Mouse (Mus musculus) limb, embryonic 13.5 days (tissue): ENCODE results near the gene Cavin4. TPM values are rescaled to one million over a fixed set of nuclear protein-coding genes. Genes with fewer than 3 reads are reported as not detected.
A peak's percentile ranks its signal among the peaks of the same experiment; 100 is the strongest.
"Not testable (repeated sequence)": the region's sequence is repeated elsewhere in the genome, so short reads cannot be mapped to it uniquely, and the experiment has no call there.

Experiments
- ATAC-seq: fragments of 200-750 bp; cut with Nextera tagmentation; 2 replicates; pipeline ENCODE4 v1.8.0; 2017; ENCODE audit warnings: low read depth, moderate number of reproducible peaks, moderate TSS enrichment; ENCODE audit not compliant: low FRiP score
- H3K27ac ChIP-seq: fragments of 300-500 bp; sonication (generic); 2 replicates; pipeline ENCODE4 v1.5.1; 2015; ENCODE audit warnings: inconsistent platforms, mild to moderate bottlenecking, moderate library complexity
- H3K27me3 ChIP-seq: fragments of 300-500 bp; sonication (generic); 2 replicates; pipeline ENCODE4 v1.6.1; 2015; ENCODE audit warnings: mild to moderate bottlenecking, inconsistent platforms
- H3K36me3 ChIP-seq: fragments of 300-500 bp; sonication (generic); 2 replicates; pipeline ENCODE4 v1.6.1; 2015; ENCODE audit warnings: inconsistent platforms, mild to moderate bottlenecking, moderate library complexity
- H3K4me1 ChIP-seq: fragments of 300-500 bp; sonication (generic); 2 replicates; pipeline ENCODE4 v1.6.1; 2015; ENCODE audit warnings: inconsistent platforms
- H3K4me2 ChIP-seq: fragments of 300-500 bp; sonication (generic); replicated peaks from 2 replicates; pipeline ENCODE4 v1.6.1; 2015; ENCODE audit warnings: inconsistent platforms, mild to moderate bottlenecking, moderate library complexity
- H3K4me3 ChIP-seq: fragments of 300-500 bp; sonication (generic); 2 replicates; pipeline ENCODE4 v1.5.1; 2015; ENCODE audit warnings: moderate library complexity, mild to moderate bottlenecking, inconsistent platforms
- H3K9ac ChIP-seq: fragments of 300-500 bp; sonication (generic); 2 replicates; pipeline ENCODE4 v1.6.1; 2015; ENCODE audit warnings: mild to moderate bottlenecking, inconsistent platforms
- H3K9me3 ChIP-seq: fragments of 300-500 bp; sonication (generic); 2 replicates; pipeline ENCODE4 v1.6.1; 2016; ENCODE audit warnings: inconsistent platforms
- WGBS: fragments of 180-500 bp; shearing (Covaris S2); methylation state at CpG from one replicate; pipeline ENCODE4 v1.1.7; 2015; 5-methylcytosine and 5-hydroxymethylcytosine counted together
- polyA plus RNA-seq: library from polyadenylated mRNA; unstranded; fragments of >200 nt; fragmentation: Nextera tagmentation; extraction: Ambion mirVana; gene quantifications from 2 replicates; pipeline ENCODE4 v1.2.1, GENCODE M21; 2015

Cavin4 gene
- polyA plus RNA-seq, 1 experiment from 2014 or later = 2.1 TPM

DNA sequence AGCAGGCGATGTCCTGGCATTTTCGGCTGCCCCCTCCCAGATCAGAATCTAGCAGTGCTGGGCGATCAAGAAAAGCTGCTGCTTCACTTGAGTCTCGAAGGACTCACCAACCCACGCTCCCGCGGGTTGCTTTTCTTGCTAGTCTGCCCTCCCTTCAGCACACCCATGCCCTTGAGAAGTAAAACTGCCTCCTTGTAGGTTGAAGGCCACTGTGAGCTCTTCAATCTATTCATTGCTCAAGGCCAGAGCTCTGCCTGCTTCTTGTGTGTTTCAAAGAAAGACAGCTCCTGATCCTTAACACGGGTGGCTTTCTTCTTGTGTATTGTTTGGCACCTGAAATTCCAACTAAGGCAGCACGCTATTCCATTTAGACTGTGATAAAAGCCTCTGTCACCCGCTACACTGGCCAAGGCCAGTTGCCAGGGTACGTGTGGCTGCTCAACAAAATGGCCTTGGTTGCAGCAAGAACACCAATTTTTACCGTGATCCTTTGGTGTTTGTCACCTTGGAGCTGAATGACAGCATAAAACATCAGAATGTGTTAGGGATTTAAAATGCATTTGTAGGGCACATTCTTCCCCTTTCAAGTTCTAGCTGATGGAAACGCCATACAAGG lies 13.4 kb downstream of the Cavin4 start:
- ATAC-seq = no peak
- H3K9ac ChIP-seq = no peak overlapping the region
- H3K4me3 ChIP-seq = no peak overlapping the region
- 0 out of 2 replicates have a peak, but pooled peaks cover 2% of the 10 kb centered on the region for H3K9me3 ChIP-seq
- H3K36me3 ChIP-seq = peaks cover 47% of the 10 kb centered on the region
- H3K4me2 ChIP-seq = no peak overlapping the region
- WGBS = 91% methylated on average over 13 of the region's 13 CpGs
- H3K4me1 ChIP-seq = no peaks in the 10 kb centered on the region
- H3K27ac ChIP-seq = no peak overlapping the region
- no peaks in the 10 kb centered on the region for H3K27me3 ChIP-seq

- H3K4me3 ChIP-seq = no peak overlapping the region
- no peak overlapping the region for H3K4me2 ChIP-seq
- 0 out of 2 replicates have a peak, but pooled peaks cover 2% of the 10 kb centered on the region for H3K9me3 ChIP-seq
- no peaks in the 10 kb centered on the region for H3K4me1 ChIP-seq
- no peak overlapping the region for H3K9ac ChIP-seq
- H3K27me3 ChIP-seq = no peaks in the 10 kb centered on the region
- H3K27ac ChIP-seq = no peak overlapping the region
- ATAC-seq = no peak
- WGBS = 90% methylated on average over 8 of the region's 8 CpGs
- H3K36me3 ChIP-seq = peaks cover 41% of the 10 kb centered on the region
These were observed 14.0 kb downstream of the Cavin4 start for GRCm38 (mm10) chr4:48677276-48677675.

DNA sequence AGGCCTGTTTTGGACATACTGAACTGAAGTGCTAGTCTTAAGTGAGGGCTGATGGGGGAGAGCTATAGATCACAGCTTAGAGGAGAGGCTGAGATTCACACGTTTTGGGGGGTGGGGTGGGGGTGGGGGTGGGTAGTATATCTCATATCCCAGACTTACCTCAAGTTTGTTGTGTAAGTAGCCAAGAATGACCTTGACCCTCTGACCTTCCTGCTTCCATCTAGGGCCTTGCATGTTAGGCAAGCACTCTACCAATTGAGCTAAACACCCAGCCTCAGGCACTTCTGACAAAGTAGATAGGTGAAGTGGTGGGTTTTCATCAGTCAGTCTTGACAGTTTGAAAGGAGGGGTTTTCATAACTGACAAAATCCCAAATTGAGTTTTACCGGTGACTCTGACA lies 14.5 kb downstream of the Cavin4 start:
- ATAC-seq = no peak
- 0 out of 2 replicates have a peak, but pooled peaks cover 2% of the 10 kb centered on the region for H3K9me3 ChIP-seq
- no peak overlapping the region for H3K27ac ChIP-seq
- H3K4me2 ChIP-seq = no peak overlapping the region
- no peak overlapping the region for H3K4me3 ChIP-seq
- 80% methylated on average over 2 of the region's 2 CpGs for WGBS
- H3K4me1 ChIP-seq = no peaks in the 10 kb centered on the region
- no peaks in the 10 kb centered on the region for H3K27me3 ChIP-seq
- H3K9ac ChIP-seq = no peak overlapping the region
- peaks cover 36% of the 10 kb centered on the region for H3K36me3 ChIP-seq

DNA sequence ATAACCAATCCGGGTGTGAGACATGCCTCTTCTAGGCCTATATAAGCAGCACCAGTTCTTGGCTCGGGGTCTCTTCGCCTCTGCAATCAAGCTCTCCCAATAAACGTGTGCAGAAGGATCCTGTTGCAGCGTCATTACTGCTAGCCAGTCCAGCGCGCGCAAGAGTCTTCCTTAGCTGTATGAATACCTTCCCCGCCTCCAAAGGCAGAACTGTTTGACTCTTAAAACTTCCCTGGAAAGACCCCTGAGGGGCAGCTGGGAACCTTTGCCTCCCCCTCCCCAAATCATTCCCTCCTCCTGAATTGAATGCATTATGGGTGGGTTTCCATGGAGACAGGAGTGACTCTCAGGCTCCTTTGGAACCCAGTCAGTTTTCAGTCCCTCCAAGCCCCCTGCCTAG lies 15.5 kb downstream of the Cavin4 start:
- H3K4me2 ChIP-seq = no peak overlapping the region
- ATAC-seq = no peak
- 90% methylated on average over 9 of the region's 9 CpGs for WGBS

GRCm38 (mm10) chr4:48679728-48680127 lies 16.4 kb downstream of the Cavin4 start:
- H3K9me3 ChIP-seq, H3K4me3 ChIP-seq, H3K27me3 ChIP-seq, H3K27ac ChIP-seq, H3K9ac ChIP-seq, H3K4me2 ChIP-seq, ATAC-seq, H3K4me1 ChIP-seq: not testable (repeated sequence)
- peaks cover 17% of the 10 kb centered on the region for H3K36me3 ChIP-seq
- 81% methylated on average over 4 of the region's 6 CpGs for WGBS

More for the DNA sequence above, 15.5 kb downstream of the Cavin4 start:
- no peak overlapping the region for H3K4me3 ChIP-seq
- H3K9me3 ChIP-seq = 0 out of 2 replicates have a peak, but pooled peaks cover 2% of the 10 kb centered on the region
- peaks cover 26% of the 10 kb centered on the region for H3K36me3 ChIP-seq
- H3K27ac ChIP-seq = no peak overlapping the region
- H3K4me1 ChIP-seq = no peaks in the 10 kb centered on the region
- no peak overlapping the region for H3K9ac ChIP-seq
- no peaks in the 10 kb centered on the region for H3K27me3 ChIP-seq

DNA sequence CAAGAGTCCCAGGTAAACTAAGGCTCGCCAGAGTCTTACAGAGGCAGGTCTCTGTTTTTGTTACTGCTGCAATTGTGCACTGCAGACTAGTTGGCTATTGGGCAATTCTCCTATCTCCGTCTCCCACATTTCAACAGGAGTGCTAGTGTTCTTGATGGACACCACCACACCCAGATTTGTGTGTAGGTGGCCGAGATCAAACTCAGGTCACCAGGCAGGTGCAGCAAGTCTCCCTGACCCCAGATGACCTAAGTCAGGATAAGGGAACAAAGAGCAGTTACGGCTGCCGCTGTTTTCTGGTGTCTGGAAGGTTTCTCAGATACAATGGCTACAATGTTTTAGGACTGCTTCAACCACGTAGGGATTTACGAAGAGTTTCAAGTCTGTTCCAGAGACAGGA lies 16.9 kb downstream of the Cavin4 start:
- Histone ChIP-seq H3K9me3 (0 out of 2 replicates have a peak, but pooled peaks cover 2% of the 10 kb centered on the region), H3K36me3 (peaks cover 12% of the 10 kb centered on the region), H3K27me3 (no peaks in the 10 kb centered on the region), H3K27ac (no peak overlapping the region), H3K4me2 (no peak overlapping the region), H3K4me3 (no peak overlapping the region), H3K9ac (no peak overlapping the region), H3K4me1 (no peaks in the 10 kb centered on the region)
- 68% methylated on average over 7 of the region's 7 CpGs for WGBS
- no peak for ATAC-seq

- Histone ChIP-seq H3K4me1 (no peaks in the 10 kb centered on the region), H3K9me3 (0 out of 2 replicates have a peak, but pooled peaks cover 2% of the 10 kb centered on the region), H3K36me3 (peaks cover 11% of the 10 kb centered on the region), H3K4me3 (no peak overlapping the region), H3K4me2 (peak overlapping the region; percentile 37), H3K27ac (no peak overlapping the region), H3K9ac (no peak overlapping the region), H3K27me3 (no peaks in the 10 kb centered on the region)
- ATAC-seq = peak; percentile 49; the same call in 1 of the 2 replicates
- 38% methylated on average over 10 of the region's 11 CpGs for WGBS
These were observed 17.5 kb downstream of the Cavin4 start for GRCm38 (mm10) chr4:48680648-48681343.

DNA sequence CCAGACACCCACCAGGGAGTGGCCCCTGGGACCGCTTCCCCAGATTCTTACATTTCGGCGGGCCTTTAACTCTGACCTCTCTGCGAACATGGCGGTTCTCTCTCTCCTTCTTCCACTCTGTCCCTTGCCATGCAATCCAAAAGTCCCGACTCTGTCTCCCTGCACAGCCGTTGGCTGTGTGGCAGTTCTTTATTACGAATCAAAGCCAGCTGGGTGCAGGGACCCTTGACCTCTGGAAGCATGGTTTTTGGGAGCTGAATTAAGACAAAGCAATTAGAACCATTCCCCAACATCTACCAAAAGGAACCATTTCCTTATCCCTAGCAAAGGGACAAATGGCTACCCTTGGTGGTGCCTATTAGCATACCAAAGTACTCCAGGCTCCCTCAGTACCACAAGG lies 19.8 kb downstream of the Cavin4 start:
- 72% methylated on average over 8 of the region's 8 CpGs for WGBS
- Histone ChIP-seq H3K27ac (no peak overlapping the region), H3K36me3 (no peaks in the 10 kb centered on the region)

GRCm38 (mm10) chr4:48683633-48684209 lies 20.4 kb downstream of the Cavin4 start:
- not testable (repeated sequence) for H3K4me3 ChIP-seq, ATAC-seq
- 95% methylated on average over 21 of the region's 21 CpGs for WGBS

More for the DNA sequence above, 19.8 kb downstream of the Cavin4 start:
- H3K4me3 ChIP-seq = no peak overlapping the region
- no peaks in the 10 kb centered on the region for H3K9me3 ChIP-seq
- H3K4me1 ChIP-seq = 0 out of 2 replicates have a peak, but pooled peaks cover 2% of the 10 kb centered on the region
- H3K9ac ChIP-seq = no peak overlapping the region
- no peak for ATAC-seq
- H3K4me2 ChIP-seq = no peak overlapping the region
- no peaks in the 10 kb centered on the region for H3K27me3 ChIP-seq

GRCm38 (mm10) chr4:48684593-48685187 lies 21.4 kb downstream of the Cavin4 start:
- no peak overlapping the region for H3K4me3 ChIP-seq
- no peaks in the 10 kb centered on the region for H3K36me3 ChIP-seq
- no peak overlapping the region for H3K9ac ChIP-seq
- no peak for ATAC-seq
- no peak overlapping the region for H3K27ac ChIP-seq
- no peak overlapping the region for H3K4me2 ChIP-seq
- no peaks in the 10 kb centered on the region for H3K27me3 ChIP-seq
- WGBS = 78% methylated on average over 7 of the region's 7 CpGs
- H3K4me1 ChIP-seq = 0 out of 2 replicates have a peak, but pooled peaks cover 6% of the 10 kb centered on the region
- H3K9me3 ChIP-seq = no peaks in the 10 kb centered on the region

More at GRCm38 (mm10) chr4:48683633-48684209, 20.4 kb downstream of the Cavin4 start:
- H3K4me1 ChIP-seq, H3K4me2 ChIP-seq, H3K9ac ChIP-seq, H3K27me3 ChIP-seq, H3K27ac ChIP-seq, H3K9me3 ChIP-seq, H3K36me3 ChIP-seq: not testable (repeated sequence)

DNA sequence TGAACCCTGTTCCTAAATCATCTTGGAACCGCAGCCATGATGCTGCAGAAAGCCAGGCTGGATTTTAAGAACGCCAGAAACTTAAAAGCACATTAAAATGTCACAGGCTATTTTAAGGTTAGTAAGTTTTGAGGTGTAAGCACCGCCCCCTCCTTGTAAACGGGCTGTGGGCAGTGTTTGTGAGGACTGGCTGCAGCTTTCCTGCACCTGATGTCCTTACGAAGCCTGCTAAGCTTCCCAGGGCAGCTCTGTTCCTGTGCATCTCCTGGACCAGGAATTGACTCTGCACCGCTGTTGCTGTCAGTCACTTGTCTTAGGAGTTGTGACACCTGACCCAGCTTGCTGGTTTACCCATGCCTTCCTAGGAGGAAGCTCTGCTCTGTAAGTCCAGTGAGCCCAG lies 24.8 kb downstream of the Cavin4 start:
- no peak overlapping the region for H3K27ac ChIP-seq
- H3K4me2 ChIP-seq = no peak overlapping the region
- H3K27me3 ChIP-seq = no peaks in the 10 kb centered on the region
- no peak overlapping the region for H3K9ac ChIP-seq
- ATAC-seq = no peak
- H3K4me1 ChIP-seq = 0 out of 2 replicates have a peak, but pooled peaks cover 6% of the 10 kb centered on the region
- H3K9me3 ChIP-seq = no peaks in the 10 kb centered on the region
- 33% methylated on average over 6 of the region's 6 CpGs for WGBS
- no peak overlapping the region for H3K4me3 ChIP-seq
- H3K36me3 ChIP-seq = no peaks in the 10 kb centered on the region

DNA sequence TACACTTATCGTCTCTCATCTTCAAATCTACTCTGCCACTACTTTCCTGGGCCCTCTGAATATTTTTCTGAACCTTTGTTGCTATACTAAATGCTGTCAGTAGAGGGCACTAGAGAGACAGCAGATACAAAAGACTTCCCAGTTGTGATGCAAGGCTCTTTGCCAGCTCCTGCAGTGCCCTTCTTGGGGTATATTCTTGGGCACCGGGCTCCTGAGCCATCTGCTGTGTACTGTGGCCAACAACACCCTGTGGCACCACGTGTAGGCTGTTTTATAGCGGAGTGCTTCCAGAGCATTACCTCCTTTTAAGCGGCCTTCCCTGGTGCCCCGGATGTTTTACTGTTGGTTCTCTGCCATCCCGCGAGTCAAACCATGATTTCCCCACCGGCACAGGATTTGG lies 27.3 kb downstream of the Cavin4 start:
- Histone ChIP-seq H3K36me3 (no peaks in the 10 kb centered on the region), H3K4me1 (0 out of 2 replicates have a peak, but pooled peaks cover 6% of the 10 kb centered on the region), H3K4me2 (no peak overlapping the region), H3K9ac (no peak overlapping the region), H3K27me3 (no peaks in the 10 kb centered on the region), H3K27ac (no peak overlapping the region), H3K4me3 (no peak overlapping the region), H3K9me3 (no peaks in the 10 kb centered on the region)
- 81% methylated on average over 9 of the region's 9 CpGs for WGBS
- no peak for ATAC-seq
